Mouse (Mus musculus): ENCODE results near the gene Ctsl. TPM values are rescaled to one million over a fixed set of nuclear protein-coding genes. Genes with fewer than 3 reads are reported as not detected.

Gene Ctsl
- polyA plus RNA-seq (2012; rRNA removed), result 82.5 and 94.7 TPM in 2 replicates

GRCm38 (mm10) chr13:64370173-64370940 lies at the start of gene Ctsl:
Gene Ctsl, minus strand, starts transcription at chr13:64370890.

GRCm38 (mm10) chr13:64312024-64312915 lies 58.4 kb downstream of the Ctsl start, which contains the start of gene Aaed1:
Gene Aaed1, minus strand, starts transcription at chr13:64312710.

Other genes starting within 250 kb of the Ctsl start
- gene Slc35d2, start 241.5 kb downstream of the Ctsl start, polyA plus RNA-seq (2012; rRNA removed), result 3.2 and 4.7 TPM in 2 replicates
- gene Zfp367, start 217.7 kb downstream of the Ctsl start, polyA plus RNA-seq (2012; rRNA removed), result 15.4 and 16.7 TPM in 2 replicates
- gene Habp4, start 209.1 kb downstream of the Ctsl start, polyA plus RNA-seq (2012; rRNA removed), result 9.8 and 10.9 TPM in 2 replicates
- 4.2 and 5.2 TPM in 2 replicates for gene Cdc14b, start 95.6 kb downstream of the Ctsl start, polyA plus RNA-seq (2012; rRNA removed)
- 6.9 and 8.4 TPM in 2 replicates for gene Aaed1, start 58.2 kb downstream of the Ctsl start, polyA plus RNA-seq (2012; rRNA removed)
- gene Cdk20, start 61.4 kb upstream of the Ctsl start, polyA plus RNA-seq (2012; rRNA removed), result 2.6 and 2.7 TPM in 2 replicates
- not detected in 2 replicates for gene Fam240b, start 126.9 kb upstream of the Ctsl start, polyA plus RNA-seq (2012; rRNA removed)

All from liver, embryonic 14 days (tissue).